ENCODE assay signal across 34 mouse cellular contexts in genomic region chr13:83951808-83952207, GRCm38 (mm10).
"Had no signal": no experiment of that assay in that cellular context is flagged by ENCODE, and none has a peak within 500 bp of the region (broad histone marks: within the 10 kb centered on the region; RNA-seq: fewer than 3 reads in every experiment).

No protein-coding gene starts in this region.

- DNase-seq: heart, postnatal 10 days; heart, postnatal 14 days; heart, postnatal 36 days; heart, postnatal 4 days; kidney, adult 11 months; kidney, adult 2 months; kidney, adult 8-10 months; kidney, adult 9 months; kidney, postnatal 10 days; kidney, postnatal 14 days; kidney, postnatal 25 days; kidney, postnatal 36 days; kidney, postnatal 4 days; layer of hippocampus, adult 9-11 months; layer of hippocampus, postnatal 36 days had no signal

- H3K27me3 ChIP-seq: heart, embryonic 12.5 days; heart, embryonic 13.5 days; heart, embryonic 15.5 days; hindbrain, embryonic 12.5 days; hindbrain, embryonic 13.5 days; hindbrain, embryonic 15.5 days; intestine, embryonic 15.5 days; kidney, embryonic 15.5 days had no signal

- H3K4me1 ChIP-seq: heart, embryonic 10.5 days; heart, embryonic 12.5 days; heart, embryonic 13.5 days; heart, embryonic 15.5 days; hindbrain, embryonic 13.5 days; intestine, embryonic 15.5 days; kidney, embryonic 15.5 days had no signal

- H3K9ac ChIP-seq: heart, embryonic 12.5 days; heart, embryonic 13.5 days; heart, embryonic 15.5 days; hindbrain, embryonic 12.5 days; hindbrain, embryonic 13.5 days; hindbrain, embryonic 14.5 days; hindbrain, embryonic 15.5 days; intestine, embryonic 15.5 days; kidney, embryonic 15.5 days had no signal

- ATAC-seq: hindbrain, embryonic 16.5 days; hindbrain, postnatal 0 days; inflammation-experienced regulatory T-cells, adult 6 months; intestine, embryonic 15.5 days; intestine, embryonic 16.5 days; intestine, postnatal 0 days had no signal

- H3K9me3 ChIP-seq: heart, embryonic 10.5 days; heart, embryonic 12.5 days; heart, embryonic 13.5 days; heart, embryonic 15.5 days; hindbrain, embryonic 10.5 days; hindbrain, embryonic 12.5 days; hindbrain, embryonic 13.5 days; hindbrain, embryonic 15.5 days; intestine, embryonic 15.5 days; kidney, embryonic 15.5 days had no signal

- H3K4me3 ChIP-seq: heart, embryonic 10.5 days; heart, embryonic 12.5 days; heart, embryonic 13.5 days; heart, embryonic 15.5 days; hindbrain, embryonic 10.5 days; hindbrain, embryonic 12.5 days; hindbrain, embryonic 13.5 days; hindbrain, embryonic 15.5 days; intestine, embryonic 15.5 days; kidney, embryonic 15.5 days; layer of hippocampus, adult 2 months had no signal

- H3K36me3 ChIP-seq: heart, embryonic 10.5 days; heart, embryonic 12.5 days; heart, embryonic 13.5 days; heart, embryonic 15.5 days; hindbrain, embryonic 10.5 days; hindbrain, embryonic 12.5 days; hindbrain, embryonic 13.5 days; hindbrain, embryonic 15.5 days; intestine, embryonic 15.5 days; kidney, embryonic 15.5 days had no signal

- H3K27ac ChIP-seq: heart, embryonic 10.5 days; heart, embryonic 13.5 days; heart, embryonic 15.5 days; hindbrain, embryonic 10.5 days; hindbrain, embryonic 12.5 days; hindbrain, embryonic 15.5 days; hindbrain, postnatal 0 days; intestine, embryonic 15.5 days; kidney, embryonic 15.5 days; kidney, postnatal 0 days; layer of hippocampus, adult 2 months had no signal

- H3K4me2 ChIP-seq: heart, embryonic 11.5 days; heart, embryonic 12.5 days; heart, embryonic 13.5 days; heart, embryonic 15.5 days; hindbrain, embryonic 12.5 days; hindbrain, embryonic 13.5 days; hindbrain, embryonic 14.5 days; hindbrain, embryonic 15.5 days; intestine, embryonic 15.5 days; kidney, embryonic 15.5 days had no signal
